Mouse (Mus musculus): ENCODE measurements around the gene Ntsr1.

Gene Ntsr1

DNA sequence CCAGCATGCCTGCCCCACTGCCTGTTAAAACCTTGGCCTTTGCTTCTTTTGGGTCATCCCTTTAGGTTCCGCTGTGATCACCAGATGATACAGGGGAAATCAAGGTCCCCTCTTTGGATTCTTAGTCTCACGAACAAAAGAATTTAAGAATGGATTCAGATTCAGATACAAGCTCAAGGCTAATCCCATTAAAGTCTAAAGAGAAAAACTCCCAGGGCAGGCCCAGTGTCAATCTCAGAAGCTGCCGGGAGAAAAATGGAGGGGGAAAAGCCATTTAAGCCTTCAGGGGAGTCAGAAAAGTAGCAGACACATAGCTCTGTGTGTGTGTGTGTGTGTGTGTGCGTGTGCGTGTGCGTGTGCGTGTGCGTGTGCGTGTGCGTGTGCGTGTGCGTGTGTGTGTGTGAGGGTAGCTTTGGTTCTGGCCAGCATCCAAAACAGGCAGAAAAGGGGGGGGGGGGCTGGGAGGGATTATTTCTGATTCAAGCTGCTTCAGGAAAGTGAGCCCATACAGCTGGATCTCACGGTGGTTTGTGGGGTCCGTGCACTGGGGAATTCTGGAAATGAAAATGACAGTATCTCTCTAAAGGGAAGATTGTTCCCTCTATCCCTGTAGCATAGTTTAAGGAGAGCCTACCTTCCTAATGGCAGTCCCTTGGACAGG lies 8.8 kb downstream of the Ntsr1 start:
- no peak for DNase-seq

DNA sequence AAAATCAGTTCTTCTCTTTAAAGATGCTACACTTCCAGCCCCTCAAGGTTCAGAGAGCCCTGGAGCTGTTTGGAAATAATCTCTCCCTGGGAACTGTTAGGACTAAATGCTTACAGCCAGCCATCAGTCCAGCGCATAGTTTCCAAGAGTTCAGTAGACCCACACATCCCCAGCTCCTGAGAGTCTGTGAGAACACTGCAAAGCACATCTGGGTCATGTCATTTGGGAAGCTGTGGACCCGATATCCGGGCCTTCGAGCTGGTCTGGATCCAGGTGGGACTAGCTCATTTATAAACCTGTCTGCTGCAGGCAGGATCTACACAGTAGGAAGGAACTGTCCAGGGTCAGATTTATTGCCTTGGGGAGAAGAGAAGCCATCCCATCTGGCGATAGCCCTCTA lies 11.1 kb downstream of the Ntsr1 start:
- DNase-seq, result no peak

DNA sequence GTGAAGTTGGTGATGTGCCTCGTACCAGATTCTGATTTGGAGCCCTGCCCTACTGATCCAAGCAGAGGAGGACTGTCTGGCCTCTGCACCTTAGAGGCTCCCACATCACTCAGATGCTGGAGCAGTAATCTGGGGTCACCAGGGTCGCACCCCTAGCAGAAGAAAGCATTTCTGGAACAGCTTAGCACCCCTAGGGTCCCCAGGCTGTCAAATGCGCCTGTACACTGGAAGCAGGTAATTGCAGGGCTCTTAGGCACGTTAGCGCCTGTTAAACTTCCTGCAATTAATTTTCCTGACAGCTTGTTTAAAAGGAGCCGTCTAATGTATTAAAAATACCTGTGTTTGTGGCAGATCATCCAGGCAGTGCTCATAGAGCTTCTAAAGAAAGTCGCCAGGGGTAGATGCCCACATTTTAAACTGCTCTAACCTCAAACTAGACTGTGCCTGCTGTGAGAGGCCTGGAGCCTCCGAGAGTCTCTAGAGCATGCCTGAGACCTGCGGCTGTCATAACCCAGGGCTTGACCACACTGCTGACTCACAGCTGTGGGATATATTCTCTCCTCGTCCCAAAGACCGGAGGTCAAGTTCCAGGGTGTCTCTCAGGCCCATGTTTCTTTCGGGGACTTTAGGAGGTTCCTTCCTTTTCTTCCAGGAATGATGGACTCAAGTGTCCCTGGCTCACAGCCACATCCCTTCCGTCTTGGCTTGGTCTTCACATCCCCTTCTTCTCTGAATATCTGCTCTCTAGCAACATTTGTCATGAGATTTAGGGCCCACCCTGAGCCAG lies 12.3 kb downstream of the Ntsr1 start:
- DNase-seq, result peak; percentile 2

DNA sequence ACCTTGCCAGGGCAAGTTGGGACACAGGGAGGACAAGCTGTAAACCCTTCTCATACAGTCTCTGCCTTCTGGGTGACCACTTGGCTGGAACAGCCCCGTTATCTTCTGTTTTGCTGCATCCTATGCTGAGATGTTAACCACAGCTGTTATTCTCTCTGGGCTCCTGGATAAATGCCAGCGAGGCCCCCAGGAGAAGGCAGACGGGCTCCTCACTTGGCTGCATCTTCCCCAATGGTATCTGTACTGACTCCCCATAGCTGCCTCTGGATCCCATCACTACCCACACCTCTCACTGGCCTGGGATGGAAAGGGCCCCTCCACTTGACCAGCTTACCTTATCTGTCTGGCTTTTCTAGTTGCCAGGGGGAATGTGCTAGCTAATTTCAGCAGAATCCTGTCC lies 13.2 kb downstream of the Ntsr1 start:
- DNase-seq, result no peak

DNA sequence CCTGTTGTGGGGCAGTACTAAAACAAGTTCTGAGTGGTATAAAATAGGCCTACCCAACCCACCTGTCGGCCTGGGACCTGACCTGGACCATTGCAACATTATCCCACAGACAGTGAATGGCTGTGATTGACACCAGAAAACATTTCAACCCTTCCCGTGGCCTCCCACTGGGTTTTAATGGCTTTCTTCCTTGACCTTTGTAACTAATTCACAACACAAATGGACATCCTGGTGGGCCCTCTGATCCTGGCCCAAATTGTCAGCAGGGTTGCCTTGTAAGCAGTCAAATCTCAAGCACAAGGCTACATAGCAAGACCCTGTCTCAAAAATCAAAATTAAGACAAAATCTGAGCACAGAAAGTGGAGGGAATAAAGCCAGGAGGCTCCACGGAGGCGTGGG lies 14.1 kb downstream of the Ntsr1 start:
- DNase-seq, result no peak

DNA sequence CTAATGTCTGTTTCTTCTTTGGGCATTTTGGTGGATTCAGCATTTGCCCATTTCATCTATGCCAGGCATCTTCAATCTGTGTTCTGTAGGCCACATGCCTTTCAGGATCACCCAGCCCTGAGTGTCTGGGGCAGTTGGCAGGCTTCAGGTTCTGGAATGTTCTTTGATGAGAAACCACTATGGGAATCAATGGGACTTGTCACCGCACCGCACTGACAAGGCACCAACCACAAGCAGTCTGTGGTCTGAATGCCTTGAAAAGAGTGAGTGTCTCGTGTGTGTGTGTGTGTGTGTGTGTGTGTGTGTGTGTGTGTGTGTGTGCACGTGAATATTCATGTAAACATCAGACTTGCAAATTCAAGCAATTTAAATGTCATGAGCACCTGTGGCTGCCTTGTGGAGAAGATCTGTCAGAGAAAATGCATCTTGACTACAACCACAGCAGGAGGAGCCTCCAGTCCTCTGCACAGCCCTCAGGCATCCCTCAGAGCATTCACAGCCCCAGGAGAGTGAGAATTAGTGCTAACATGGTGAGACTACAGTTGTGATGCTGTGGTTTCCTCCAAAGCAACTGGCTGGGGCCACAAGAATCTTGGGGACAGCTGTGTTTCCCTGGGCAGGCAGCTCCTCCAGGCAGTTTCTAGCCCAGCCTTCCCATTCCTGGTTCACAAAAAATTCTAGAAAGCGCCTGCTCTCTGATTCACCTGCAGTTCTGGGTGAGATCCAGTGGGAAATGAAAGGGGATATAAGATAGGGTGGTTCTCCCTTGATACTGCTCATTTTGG lies 21.9 kb downstream of the Ntsr1 start:
- DNase-seq, result no peak

DNA sequence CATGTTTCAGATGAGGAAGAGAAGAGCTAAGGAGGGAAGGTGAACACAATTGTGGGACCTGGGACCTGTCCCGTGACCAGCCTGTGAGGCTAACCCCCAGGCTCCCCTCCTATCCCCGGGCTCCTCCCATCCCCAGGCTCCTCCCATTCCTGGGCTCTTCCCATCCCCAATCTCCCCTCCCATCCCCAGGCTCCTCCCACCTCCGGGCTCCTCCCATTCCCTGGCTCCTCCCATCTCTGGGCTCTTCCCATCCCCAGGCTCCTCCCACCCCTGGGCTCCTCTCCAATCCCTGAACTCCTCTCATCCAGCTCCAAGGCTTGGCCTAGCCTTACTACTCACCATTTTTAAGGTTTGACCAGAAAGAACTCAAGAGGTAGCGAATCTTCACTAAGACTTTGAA lies 23.0 kb downstream of the Ntsr1 start:
- DNase-seq, result no peak

DNA sequence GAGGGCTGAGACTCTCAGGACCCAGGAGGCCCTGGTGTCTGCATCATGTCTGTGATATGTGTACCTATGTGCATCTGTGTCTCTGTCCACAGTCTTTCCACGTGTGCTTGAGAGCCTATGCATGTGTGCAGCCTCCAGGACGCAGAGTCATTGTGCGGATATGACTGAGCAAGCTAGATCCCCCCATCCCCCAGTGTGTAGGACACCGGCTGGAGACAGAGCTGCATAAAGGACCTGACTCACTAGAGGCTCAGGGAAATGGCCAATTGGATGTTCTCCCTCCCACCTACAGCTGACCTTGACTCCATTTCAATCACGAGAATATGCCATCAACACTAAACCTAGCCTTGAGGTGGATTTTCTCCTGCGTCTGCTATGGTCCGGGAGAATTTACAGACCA lies 27.7 kb downstream of the Ntsr1 start:
- DNase-seq, result no peak

DNA sequence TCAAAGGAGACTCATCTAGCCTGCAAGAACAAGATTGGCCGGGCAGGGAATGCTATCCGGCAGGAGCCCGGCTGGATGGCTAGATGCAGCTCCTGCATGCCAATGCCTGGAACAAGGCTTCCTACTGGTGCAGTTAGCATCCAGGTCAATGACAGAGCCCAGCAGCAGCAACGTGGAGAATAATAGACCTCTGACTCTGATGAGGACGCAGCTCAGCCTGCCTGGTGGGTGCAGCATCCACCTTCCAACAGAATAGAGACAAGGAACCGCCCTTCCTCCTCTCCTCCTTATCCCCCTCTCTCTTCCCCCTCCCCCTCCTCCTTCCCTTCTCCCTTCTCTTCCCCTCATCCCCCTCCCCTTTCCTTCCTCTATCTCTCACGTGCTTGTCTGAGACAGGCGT lies 28.1 kb downstream of the Ntsr1 start:
- DNase-seq, result no peak

DNA sequence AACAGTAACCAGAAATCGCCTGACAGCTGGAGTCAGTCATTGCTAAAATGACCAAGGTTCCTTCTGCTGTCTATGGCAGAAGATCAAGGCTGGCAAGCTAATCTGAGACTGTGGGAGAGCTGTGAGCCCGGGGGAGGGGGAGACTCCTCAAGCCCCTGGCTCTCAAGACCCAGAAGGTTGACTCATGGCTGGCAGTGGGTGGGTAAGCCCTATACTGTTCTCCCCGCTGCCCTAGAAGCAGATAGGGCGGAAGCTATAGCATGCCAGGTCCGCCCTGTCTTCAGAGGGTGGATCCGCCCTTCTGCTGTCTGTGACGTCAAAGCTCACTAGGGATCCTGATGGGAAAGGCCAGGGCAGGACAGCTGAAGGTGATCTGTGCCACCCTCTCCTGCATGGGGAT lies 30.4 kb downstream of the Ntsr1 start:
- no peak for DNase-seq

DNA sequence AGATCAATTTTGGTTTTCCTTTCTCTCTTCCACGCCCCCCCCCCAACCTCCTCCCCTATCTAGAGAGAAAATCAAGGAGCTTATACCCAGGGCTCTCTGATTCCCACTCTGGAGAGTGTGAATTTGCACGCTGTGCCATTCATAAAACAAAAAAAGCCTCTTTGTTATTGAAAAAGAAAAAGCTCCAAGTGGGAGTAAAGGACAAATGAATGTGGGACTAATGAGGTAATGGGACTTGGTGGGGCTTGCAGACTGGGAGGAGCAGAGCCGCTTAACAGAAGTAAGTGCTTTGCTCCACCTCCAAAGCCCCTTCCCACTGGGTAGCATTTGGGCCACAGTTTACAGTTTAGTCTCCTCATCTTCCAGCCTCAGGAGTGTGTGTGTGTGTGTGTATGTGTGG lies 30.8 kb downstream of the Ntsr1 start:
- no peak for DNase-seq

DNA sequence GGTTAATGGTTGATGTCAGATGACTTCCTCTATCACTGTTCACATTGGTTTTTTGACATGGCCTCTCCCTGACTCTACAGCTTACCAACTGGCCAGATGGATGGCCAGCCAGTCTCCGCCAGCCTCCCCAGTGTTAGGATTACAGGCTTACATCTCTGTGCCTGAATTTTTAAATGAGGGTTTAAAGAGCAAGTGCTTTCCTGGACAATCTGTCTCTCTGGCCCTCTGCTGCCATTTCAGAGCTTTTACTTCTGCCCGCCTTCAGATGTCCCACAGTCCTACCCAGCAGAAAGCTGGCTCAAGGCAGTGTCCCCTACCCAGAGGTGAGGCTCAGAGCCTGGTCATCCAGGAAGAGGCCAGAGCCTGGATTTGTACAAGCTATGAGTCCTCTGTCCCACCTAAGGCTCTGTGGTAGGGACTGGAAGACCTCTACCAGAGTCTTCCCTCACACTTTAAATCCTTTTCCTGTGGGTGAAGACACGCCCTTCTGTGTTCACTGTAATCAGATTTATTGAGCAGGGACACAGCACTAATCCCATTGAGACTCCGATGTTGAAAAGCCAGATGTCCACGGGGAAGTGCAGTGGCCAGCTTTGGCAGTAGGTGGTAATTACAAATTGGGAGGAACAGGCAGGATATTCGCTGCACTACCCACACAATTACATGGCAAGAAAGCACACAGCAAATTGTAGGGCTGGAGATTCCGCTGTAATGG lies 32.1 kb downstream of the Ntsr1 start:
- no peak for DNase-seq

DNA sequence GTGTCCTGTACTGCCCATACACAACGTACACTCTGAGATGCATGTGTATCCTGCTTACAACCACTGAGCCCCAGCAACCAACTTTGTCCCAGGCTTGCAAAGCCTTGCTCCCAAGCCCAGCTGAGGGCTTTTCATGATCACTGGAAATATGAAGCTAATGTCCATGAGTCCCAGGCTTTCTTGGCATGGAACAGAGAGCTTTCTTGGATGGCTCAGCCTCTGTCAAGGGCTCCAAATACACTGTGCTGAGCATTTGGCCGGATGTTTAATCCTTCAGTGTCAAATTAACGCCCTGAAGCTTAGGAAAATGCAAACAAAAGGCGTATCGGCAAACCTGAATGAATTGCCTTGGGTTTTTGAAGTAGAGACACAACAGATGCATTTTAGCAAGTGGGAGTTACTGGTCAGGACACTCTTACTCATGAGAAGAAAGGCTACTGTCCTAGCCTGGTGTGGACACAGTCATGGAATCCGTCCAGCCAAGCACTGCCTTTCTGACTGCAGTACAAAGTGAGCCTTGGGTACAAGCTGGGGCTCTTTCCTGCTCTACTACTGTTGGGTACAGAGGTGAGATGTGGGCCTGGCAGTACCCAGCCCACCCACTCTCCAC lies 32.7 kb downstream of the Ntsr1 start:
- DNase-seq, result no peak

DNA sequence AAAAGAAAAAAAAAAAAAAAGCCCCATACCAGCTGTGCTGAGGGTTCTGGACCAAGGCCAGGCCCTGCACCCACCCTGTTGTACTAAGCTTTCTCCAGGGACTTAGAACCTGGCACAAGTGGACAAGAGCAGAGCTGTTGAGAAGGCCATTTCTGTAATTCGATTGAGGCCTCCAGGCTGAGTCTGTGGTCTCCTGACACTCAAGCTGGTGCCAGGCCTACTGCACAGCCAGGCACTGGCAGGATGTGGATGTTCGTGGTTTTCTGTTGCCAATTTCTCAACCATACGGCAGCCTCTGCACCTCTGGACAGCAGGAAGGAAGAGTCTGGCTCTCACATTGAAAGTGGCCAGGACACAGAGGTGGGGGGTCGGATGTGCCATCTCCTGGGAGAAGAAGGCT lies 33.5 kb downstream of the Ntsr1 start:
- no peak for DNase-seq

DNA sequence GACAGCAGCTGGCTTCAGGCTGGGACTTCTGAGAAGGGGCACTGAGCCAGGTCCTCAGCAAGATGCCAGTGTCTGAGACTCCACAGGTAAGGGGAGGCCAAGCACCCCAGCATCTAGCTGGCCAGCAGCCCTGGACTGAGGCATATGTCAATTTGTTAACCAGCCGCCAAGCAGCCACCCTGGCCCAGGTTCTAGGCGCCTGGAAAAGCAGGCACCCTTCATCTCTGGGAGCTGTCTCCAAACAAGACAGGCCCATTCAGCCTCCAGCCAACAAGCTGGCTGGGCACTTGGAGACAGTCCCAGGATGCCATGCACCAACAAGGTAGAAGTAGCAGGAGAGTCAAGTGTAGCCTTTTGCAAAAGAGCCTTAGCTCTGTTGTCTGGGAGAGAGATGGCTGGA lies 43.9 kb downstream of the Ntsr1 start:
- no peak for DNase-seq

DNA sequence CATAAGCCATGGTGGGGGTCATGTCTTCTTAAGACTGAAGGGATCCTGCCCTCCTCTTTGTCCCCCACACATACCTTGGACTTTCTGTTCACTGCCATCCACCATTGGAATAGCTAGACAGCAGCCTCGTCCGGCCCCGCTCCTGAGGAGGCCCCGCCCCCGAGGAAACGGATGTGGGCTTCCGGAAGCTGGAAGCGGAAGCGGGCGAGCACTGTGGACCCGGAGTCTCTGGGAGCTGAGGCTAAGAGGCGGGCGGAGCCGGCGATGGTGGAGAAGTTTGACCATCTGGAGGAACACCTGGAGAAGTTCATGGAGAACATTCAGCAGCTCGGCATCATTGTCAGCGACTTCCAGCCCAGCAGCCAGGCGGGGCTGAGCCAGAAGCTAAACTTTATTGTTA lies 45.3 kb downstream of the Ntsr1 start:
- no peak for DNase-seq

DNA sequence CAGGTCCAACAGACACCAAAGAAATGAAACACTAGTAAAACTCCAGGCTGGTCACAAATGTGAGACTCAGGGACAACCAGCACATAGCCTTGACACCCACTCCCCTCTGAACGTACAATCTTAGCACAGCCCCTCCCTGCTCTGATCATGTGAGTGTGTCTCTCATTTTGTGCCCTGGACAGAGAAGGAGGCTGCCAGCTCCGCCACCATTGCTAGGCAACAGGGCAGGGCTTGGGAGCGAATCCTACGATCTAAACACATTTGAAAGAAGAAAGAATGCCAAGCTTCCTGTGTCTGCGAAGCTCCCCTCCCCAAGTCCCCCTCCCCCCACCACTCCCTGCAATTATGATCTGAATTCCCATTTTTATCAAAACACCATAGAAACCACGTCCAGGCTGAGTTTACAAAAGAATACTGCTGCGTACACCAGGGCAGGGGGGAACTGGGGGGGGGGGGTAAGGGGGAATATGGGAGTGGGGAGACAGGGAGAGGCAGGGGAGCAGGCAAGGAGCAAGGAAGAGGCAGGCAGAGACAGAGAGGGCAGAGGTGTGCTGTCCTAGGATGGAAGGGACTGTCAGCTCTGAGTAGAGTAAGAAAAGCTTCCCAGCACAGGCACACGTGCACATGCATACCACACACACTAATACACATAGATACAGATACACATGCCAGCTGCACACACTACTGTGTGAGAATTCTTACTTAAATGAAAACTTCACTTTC lies 47.8 kb downstream of the Ntsr1 start:
- no peak for DNase-seq

DNA sequence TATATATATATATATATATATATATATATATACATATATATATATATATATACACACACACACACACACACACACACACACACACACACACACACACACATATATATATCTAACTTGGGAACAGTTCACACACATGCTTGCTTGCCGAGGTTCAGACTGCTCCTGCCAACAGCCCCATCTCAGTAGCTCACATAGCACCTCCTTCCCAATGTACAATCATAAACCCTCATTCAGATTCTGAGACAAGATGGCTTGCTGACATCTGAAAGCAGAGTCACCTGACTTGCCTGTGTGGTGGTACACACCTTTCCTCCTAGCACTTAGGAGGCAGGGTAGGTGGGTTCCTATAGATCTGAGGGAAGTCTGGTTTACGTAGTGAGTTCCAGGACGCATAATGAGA lies 52.6 kb downstream of the Ntsr1 start:
- no peak for DNase-seq

DNA sequence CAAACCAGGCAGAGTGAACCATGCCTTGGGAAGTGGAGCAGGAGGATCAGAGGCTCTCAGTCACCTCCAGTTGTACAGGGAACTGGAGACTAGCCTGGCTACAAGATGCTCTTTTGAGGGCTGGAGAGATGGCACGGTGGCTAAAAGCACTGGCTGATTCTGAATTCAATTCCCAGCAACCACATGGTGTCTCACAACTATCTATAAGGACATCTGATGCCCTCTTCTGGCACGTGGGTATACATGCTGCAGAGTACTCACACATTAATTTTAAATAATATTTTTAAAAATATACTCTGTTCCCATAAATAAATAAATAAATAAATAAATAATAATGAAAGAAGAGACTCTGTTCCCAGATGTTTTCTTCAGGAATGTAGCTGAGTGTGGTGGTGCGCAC lies 55.4 kb downstream of the Ntsr1 start:
- no peak for DNase-seq

DNA sequence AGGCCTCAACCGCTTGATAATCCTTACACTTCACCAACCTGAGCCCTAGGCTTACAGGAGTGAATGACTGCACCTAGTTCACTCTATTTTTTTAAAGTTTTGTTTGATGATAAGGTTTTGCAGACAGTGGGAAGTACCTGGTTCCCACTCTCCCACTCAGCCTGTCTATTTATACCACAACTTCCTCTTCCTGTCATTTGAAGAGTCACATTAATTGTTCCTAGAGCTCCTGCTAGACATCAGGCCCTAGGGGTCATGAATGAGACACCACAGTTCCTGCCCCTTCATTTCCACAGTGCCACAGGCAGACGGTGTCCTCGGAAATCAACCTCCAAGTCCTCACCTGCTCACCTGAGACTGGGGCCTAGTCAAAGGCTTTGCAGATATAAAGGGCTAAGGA lies 56.7 kb downstream of the Ntsr1 start:
- DNase-seq, result no peak

DNA sequence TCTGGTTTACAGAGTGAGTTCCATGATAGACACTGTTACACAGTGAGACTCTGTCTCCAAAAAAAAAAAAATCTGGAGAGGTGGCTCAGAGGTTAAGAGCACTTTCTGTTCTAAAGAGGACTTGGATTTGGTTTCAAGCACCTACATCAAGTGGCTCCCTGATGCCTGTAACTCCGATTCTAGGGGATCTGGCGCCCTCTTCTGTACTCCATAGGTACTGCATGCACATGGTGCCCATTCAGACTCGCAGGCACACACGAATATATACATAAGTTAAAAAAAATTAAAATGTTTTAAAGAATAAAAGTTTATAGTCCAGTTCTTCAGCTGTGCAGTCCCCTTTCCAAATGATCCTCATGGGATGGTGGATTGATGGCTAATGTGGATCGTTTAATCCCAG lies 60.5 kb downstream of the Ntsr1 start:
- no peak for DNase-seq

DNA sequence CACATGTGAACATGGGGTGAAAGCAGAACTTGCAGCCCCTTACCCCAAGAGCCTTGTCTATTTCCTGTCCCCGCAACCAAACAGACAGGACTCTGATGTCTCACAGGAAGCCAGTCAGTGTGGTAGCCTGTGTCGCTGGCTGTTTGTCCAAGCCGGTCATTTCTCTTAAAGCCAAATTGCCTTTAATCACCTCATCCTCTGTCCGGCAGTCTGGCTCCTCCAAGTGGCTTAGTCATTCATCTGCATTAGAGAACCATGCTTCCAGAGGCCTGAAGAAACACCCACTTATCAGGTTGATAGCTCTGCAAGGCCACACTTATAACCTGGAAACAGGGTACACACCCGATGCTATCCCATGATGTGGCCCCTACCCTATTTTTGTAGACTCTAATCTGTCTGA lies 62.4 kb downstream of the Ntsr1 start:
- DNase-seq, result no peak
